Mouse (Mus musculus) hindbrain, embryonic 15.5 days (tissue): Measurements from ENCODE around the gene Ttn. TPM values are rescaled to one million over a fixed set of nuclear protein-coding genes. Genes with fewer than 3 reads are reported as not detected.

Experiments
- ATAC-seq: fragments of 200-750 bp; cut with Nextera tagmentation; 2 replicates; pipeline ENCODE4 v1.8.0; 2017; ENCODE audit warnings: low read depth, moderate number of reproducible peaks, moderate TSS enrichment; ENCODE audit not compliant: low FRiP score
- H3K27ac ChIP-seq: fragments of 300-500 bp; sonication (generic); replicated peaks from 2 replicates; pipeline ENCODE4 v1.5.1; 2015; ENCODE audit warnings: mild to moderate bottlenecking, inconsistent platforms
- H3K27me3 ChIP-seq: fragments of 300-500 bp; sonication (generic); 2 replicates; pipeline ENCODE4 v1.6.1; 2015; ENCODE audit warnings: control low read depth, inconsistent platforms
- H3K36me3 ChIP-seq: fragments of 300-500 bp; sonication (generic); 2 replicates; pipeline ENCODE4 v1.6.1; 2015; ENCODE audit warnings: control low read depth, inconsistent platforms
- H3K4me1 ChIP-seq: fragments of 300-500 bp; sonication (generic); replicated peaks from 2 replicates; pipeline ENCODE4 v1.6.1; 2015; ENCODE audit warnings: control low read depth, inconsistent platforms
- H3K4me2 ChIP-seq: fragments of 300-500 bp; sonication (generic); 2 replicates; pipeline ENCODE4 v1.6.1; 2015; ENCODE audit warnings: moderate library complexity, mild to moderate bottlenecking, inconsistent platforms
- H3K4me3 ChIP-seq: fragments of 300-500 bp; sonication (generic); 2 replicates; pipeline ENCODE4 v1.5.1; 2015; ENCODE audit warnings: mild to moderate bottlenecking, inconsistent platforms
- H3K9ac ChIP-seq: fragments of 300-500 bp; sonication (generic); 2 replicates; pipeline ENCODE4 v1.6.1; 2015; ENCODE audit warnings: inconsistent platforms
- H3K9me3 ChIP-seq: fragments of 300-500 bp; sonication (generic); 2 replicates; pipeline ENCODE4 v1.6.1; 2016; ENCODE audit warnings: control low read depth, inconsistent platforms
- WGBS: fragments of 180-500 bp; shearing (Covaris S2); methylation state at CpG from one replicate; pipeline ENCODE4 v1.1.7; 2015; 5-methylcytosine and 5-hydroxymethylcytosine counted together
- polyA plus RNA-seq: library from polyadenylated mRNA; unstranded; fragments of >200 nt; fragmentation: Nextera tagmentation; extraction: Ambion mirVana; gene quantifications from 2 replicates; pipeline ENCODE4 v1.2.1, GENCODE M21; 2015

The Ttn gene
- polyA plus RNA-seq, 1 experiment from 2014 or later = 0.30 TPM

- H3K9ac ChIP-seq = no peak overlapping the region
- H3K4me2 ChIP-seq = no peak overlapping the region
- no peaks in the 10 kb centered on the region for H3K27me3 ChIP-seq
- H3K27ac ChIP-seq = no peak overlapping the region
- WGBS = 94% methylated on average over 11 of the region's 11 CpGs
- H3K4me1 ChIP-seq = no peaks in the 10 kb centered on the region
- H3K4me3 ChIP-seq = no peak overlapping the region
- no peak for ATAC-seq
- no peaks in the 10 kb centered on the region for H3K9me3 ChIP-seq
- H3K36me3 ChIP-seq = no peaks in the 10 kb centered on the region
Measured at GRCm38 (mm10) chr2:76899886-76900285, 82.5 kb downstream of the Ttn start.

- no peaks in the 10 kb centered on the region for H3K27me3 ChIP-seq
- WGBS = 93% methylated on average over 8 of the region's 8 CpGs
Measured at GRCm38 (mm10) chr2:76896990-76897389, 85.4 kb downstream of the Ttn start.

GRCm38 (mm10) chr2:76895327-76895726 is 87.0 kb downstream of the Ttn start:
- no peak for ATAC-seq
- Histone ChIP-seq H3K27ac (no peak overlapping the region), H3K4me1 (no peaks in the 10 kb centered on the region), H3K4me2 (no peak overlapping the region), H3K27me3 (no peaks in the 10 kb centered on the region), H3K4me3 (no peak overlapping the region), H3K9ac (no peak overlapping the region), H3K36me3 (no peaks in the 10 kb centered on the region), H3K9me3 (no peaks in the 10 kb centered on the region)
- 92% methylated on average over 4 of the region's 4 CpGs for WGBS

More at GRCm38 (mm10) chr2:76896990-76897389, 85.4 kb downstream of the Ttn start:
- Histone ChIP-seq H3K9ac (no peak overlapping the region), H3K36me3 (no peaks in the 10 kb centered on the region), H3K4me1 (no peaks in the 10 kb centered on the region), H3K9me3 (no peaks in the 10 kb centered on the region), H3K27ac (no peak overlapping the region), H3K4me2 (no peak overlapping the region), H3K4me3 (no peak overlapping the region)
- no peak for ATAC-seq

- no peak overlapping the region for H3K4me3 ChIP-seq
- no peak overlapping the region for H3K4me2 ChIP-seq
- H3K4me1 ChIP-seq = no peaks in the 10 kb centered on the region
- no peaks in the 10 kb centered on the region for H3K36me3 ChIP-seq
- no peak overlapping the region for H3K27ac ChIP-seq
- H3K9ac ChIP-seq = no peak overlapping the region
- H3K27me3 ChIP-seq = no peaks in the 10 kb centered on the region
- ATAC-seq = no peak
- WGBS = 90% methylated on average over 7 of the region's 7 CpGs
- H3K9me3 ChIP-seq = no peaks in the 10 kb centered on the region
Measured at GRCm38 (mm10) chr2:76888721-76889120, 93.6 kb downstream of the Ttn start.

GRCm38 (mm10) chr2:76885855-76886254 is 96.5 kb downstream of the Ttn start:
- 90% methylated on average over 13 of the region's 13 CpGs for WGBS
- Histone ChIP-seq H3K4me3 (no peak overlapping the region), H3K4me2 (no peak overlapping the region), H3K27ac (no peak overlapping the region), H3K9ac (no peak overlapping the region), H3K36me3 (no peaks in the 10 kb centered on the region), H3K9me3 (no peaks in the 10 kb centered on the region), H3K27me3 (no peaks in the 10 kb centered on the region), H3K4me1 (no peaks in the 10 kb centered on the region)
- ATAC-seq = no peak

GRCm38 (mm10) chr2:76881406-76881805 is 100.9 kb downstream of the Ttn start:
- no peak overlapping the region for H3K9ac ChIP-seq
- no peaks in the 10 kb centered on the region for H3K36me3 ChIP-seq
- H3K4me3 ChIP-seq = no peak overlapping the region
- H3K27ac ChIP-seq = no peak overlapping the region
- no peaks in the 10 kb centered on the region for H3K27me3 ChIP-seq
- ATAC-seq = no peak
- H3K9me3 ChIP-seq = no peaks in the 10 kb centered on the region
- 92% methylated on average over 12 of the region's 12 CpGs for WGBS
- no peaks in the 10 kb centered on the region for H3K4me1 ChIP-seq
- H3K4me2 ChIP-seq = no peak overlapping the region

GRCm38 (mm10) chr2:76875587-76875986 is 106.8 kb downstream of the Ttn start:
- H3K27me3 ChIP-seq = no peaks in the 10 kb centered on the region
- no peak overlapping the region for H3K9ac ChIP-seq
- no peak overlapping the region for H3K4me3 ChIP-seq
- ATAC-seq = no peak
- no peak overlapping the region for H3K4me2 ChIP-seq
- no peak overlapping the region for H3K27ac ChIP-seq
- no peaks in the 10 kb centered on the region for H3K4me1 ChIP-seq
- no peaks in the 10 kb centered on the region for H3K9me3 ChIP-seq
- H3K36me3 ChIP-seq = no peaks in the 10 kb centered on the region
- WGBS = 94% methylated on average over 12 of the region's 12 CpGs

- Histone ChIP-seq H3K9ac (no peak overlapping the region), H3K4me3 (no peak overlapping the region), H3K9me3 (no peaks in the 10 kb centered on the region), H3K4me2 (no peak overlapping the region), H3K27me3 (no peaks in the 10 kb centered on the region), H3K4me1 (no peaks in the 10 kb centered on the region), H3K36me3 (no peaks in the 10 kb centered on the region), H3K27ac (no peak overlapping the region)
- 25% methylated on average over 4 of the region's 4 CpGs for WGBS
- ATAC-seq = no peak
Measured at GRCm38 (mm10) chr2:76866928-76867327, 115.4 kb downstream of the Ttn start.

GRCm38 (mm10) chr2:76865497-76865896 is 116.8 kb downstream of the Ttn start:
- Histone ChIP-seq H3K9ac (no peak overlapping the region), H3K4me3 (no peak overlapping the region), H3K4me2 (no peak overlapping the region), H3K36me3 (no peaks in the 10 kb centered on the region), H3K27ac (no peak overlapping the region), H3K4me1 (no peaks in the 10 kb centered on the region), H3K27me3 (no peaks in the 10 kb centered on the region), H3K9me3 (no peaks in the 10 kb centered on the region)
- WGBS = 90% methylated on average over 2 of the region's 2 CpGs
- ATAC-seq = no peak

- H3K4me2 ChIP-seq = no peak overlapping the region
- no peaks in the 10 kb centered on the region for H3K9me3 ChIP-seq
- H3K27me3 ChIP-seq = no peaks in the 10 kb centered on the region
- H3K9ac ChIP-seq = no peak overlapping the region
- no peak overlapping the region for H3K4me3 ChIP-seq
- H3K36me3 ChIP-seq = no peaks in the 10 kb centered on the region
- no peaks in the 10 kb centered on the region for H3K4me1 ChIP-seq
- ATAC-seq = no peak
- H3K27ac ChIP-seq = no peak overlapping the region
Measured at GRCm38 (mm10) chr2:76861327-76861726, 121.0 kb downstream of the Ttn start.

GRCm38 (mm10) chr2:76850066-76850465 is 132.3 kb downstream of the Ttn start:
- no peak for ATAC-seq
- Histone ChIP-seq H3K4me3 (no peak overlapping the region), H3K36me3 (no peaks in the 10 kb centered on the region), H3K27me3 (no peaks in the 10 kb centered on the region), H3K9me3 (no peaks in the 10 kb centered on the region), H3K9ac (no peak overlapping the region), H3K27ac (no peak overlapping the region), H3K4me2 (no peak overlapping the region), H3K4me1 (no peaks in the 10 kb centered on the region)
- WGBS = 88% methylated on average over 4 of the region's 4 CpGs

GRCm38 (mm10) chr2:76843162-76843561 is 139.2 kb downstream of the Ttn start:
- WGBS = 70% methylated on average over 1 of the region's 1 CpGs
- H3K9me3 ChIP-seq = no peaks in the 10 kb centered on the region
- no peaks in the 10 kb centered on the region for H3K4me1 ChIP-seq
- H3K9ac ChIP-seq = no peak overlapping the region
- no peak for ATAC-seq
- no peak overlapping the region for H3K27ac ChIP-seq
- H3K4me2 ChIP-seq = no peak overlapping the region
- H3K4me3 ChIP-seq = no peak overlapping the region
- H3K27me3 ChIP-seq = no peaks in the 10 kb centered on the region
- no peaks in the 10 kb centered on the region for H3K36me3 ChIP-seq

- no peaks in the 10 kb centered on the region for H3K27me3 ChIP-seq
Measured at GRCm38 (mm10) chr2:76820472-76820871, 161.9 kb downstream of the Ttn start.

More at GRCm38 (mm10) chr2:76820472-76820871, 161.9 kb downstream of the Ttn start:
- H3K4me3 ChIP-seq = no peak overlapping the region
- no peaks in the 10 kb centered on the region for H3K9me3 ChIP-seq
- no peak for ATAC-seq
- H3K4me2 ChIP-seq = no peak overlapping the region
- no peak overlapping the region for H3K27ac ChIP-seq
- H3K9ac ChIP-seq = no peak overlapping the region
- H3K36me3 ChIP-seq = no peaks in the 10 kb centered on the region
- no peaks in the 10 kb centered on the region for H3K4me1 ChIP-seq
